8 mouse cellular contexts compared by ENCODE assay signal in the genomic region with DNA sequence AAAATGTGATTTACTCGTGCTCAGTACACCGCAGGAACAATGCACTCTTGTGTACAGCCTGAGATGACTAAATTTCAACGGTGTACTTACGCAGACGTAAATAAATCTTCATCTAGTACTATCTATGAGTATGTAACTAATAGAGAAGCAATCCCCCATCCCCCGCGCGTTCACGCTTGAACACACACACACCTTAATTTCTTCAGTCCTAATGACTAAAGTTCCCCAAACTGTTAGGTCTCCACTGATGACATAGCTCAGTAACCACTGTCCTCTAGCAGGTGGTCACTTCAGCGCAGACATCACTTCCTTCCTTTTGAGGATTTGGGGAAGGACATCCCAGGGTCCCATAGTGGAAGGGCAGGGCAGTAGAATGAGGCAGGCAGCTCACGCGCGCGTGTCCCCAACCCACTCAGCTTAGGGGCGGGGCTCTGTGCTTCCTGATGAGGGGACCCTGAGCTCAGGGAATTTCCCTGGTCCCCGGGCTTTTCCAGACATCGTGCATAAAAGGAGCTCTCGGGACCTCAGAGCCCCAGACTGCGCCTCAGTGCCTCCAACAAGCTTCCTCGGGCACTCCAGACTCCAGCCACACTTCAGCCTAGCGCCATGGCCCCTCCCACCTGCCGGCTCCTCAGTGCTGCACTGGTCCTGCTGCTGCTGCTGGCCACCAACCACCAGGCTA. TPM values are rescaled to one million over a fixed set of nuclear protein-coding genes. Genes with fewer than 3 reads are reported as not detected.
A peak's percentile ranks its signal among the peaks of the same experiment; 100 is the strongest.
DNase-seq lines count a peak whose midpoint lies in the region; ATAC-seq lines count a peak whose summit lies in the region.

A gene (plus strand): TSS at position 533 of the 682 bp plus-strand sequence.

- peaks cover 29% of the 10 kb centered on the region for H3K27me3 ChIP-seq in embryonic facial prominence, embryonic 13.5 days
- peaks cover 3% of the 10 kb centered on the region; the same call in 1 of the 2 replicates for H3K27me3 ChIP-seq in intestine, embryonic 16.5 days (replicated peaks; ENCODE audit: control insufficient read depth, insufficient read depth, low read length)
- H3K27me3 ChIP-seq in midbrain, embryonic 11.5 days (ENCODE audit: control insufficient read depth, insufficient read depth, low read length): peaks cover 6% of the 10 kb centered on the region; the same call in 1 of the 2 replicates

- H3K4me2 ChIP-seq in embryonic facial prominence, embryonic 13.5 days: peak within 1 kb of the TSS; percentile 75
- H3K4me2 ChIP-seq in intestine, embryonic 16.5 days (ENCODE audit: low read depth, low read length): peak within 1 kb of the TSS; percentile 59
- H3K4me2 ChIP-seq in midbrain, embryonic 11.5 days: peak within 1 kb of the TSS; percentile 61

- H3K27ac ChIP-seq in embryonic facial prominence, embryonic 13.5 days: no peak within 1 kb of the TSS
- H3K27ac ChIP-seq in intestine, embryonic 16.5 days (ENCODE audit: low read length): no peak within 1 kb of the TSS
- no peak within 1 kb of the TSS for H3K27ac ChIP-seq in midbrain, embryonic 11.5 days (ENCODE audit: low read depth, low read length)

- ATAC-seq in embryonic facial prominence, embryonic 13.5 days (ENCODE audit: insufficient number of reproducible peaks, insufficient read depth, low FRiP score, low TSS enrichment, low read depth): no peak
- ATAC-seq in intestine, embryonic 16.5 days: peak; percentile 69
- ATAC-seq in midbrain, embryonic 11.5 days (ENCODE audit: low FRiP score): peak; percentile 81

- H3K4me3 ChIP-seq in embryonic facial prominence, embryonic 13.5 days: peak within 1 kb of the TSS; percentile 36
- peak within 1 kb of the TSS; percentile 35 for H3K4me3 ChIP-seq in intestine, embryonic 16.5 days (ENCODE audit: low read length)
- H3K4me3 ChIP-seq in midbrain, embryonic 11.5 days (ENCODE audit: low read depth, low read length): peak within 1 kb of the TSS; percentile 28

- H3K4me1 ChIP-seq in embryonic facial prominence, embryonic 13.5 days: peaks cover 17% of the 10 kb centered on the region
- peaks cover 13% of the 10 kb centered on the region for H3K4me1 ChIP-seq in intestine, embryonic 16.5 days (ENCODE audit: control insufficient read depth, insufficient read depth, low read length)
- H3K4me1 ChIP-seq in midbrain, embryonic 11.5 days (ENCODE audit: control insufficient read depth, insufficient read depth, low read length): peaks cover 3% of the 10 kb centered on the region

- H3K9ac ChIP-seq in embryonic facial prominence, embryonic 13.5 days: no peak within 1 kb of the TSS
- peak within 1 kb of the TSS; percentile 33; the same call in 1 of the 2 replicates for H3K9ac ChIP-seq in intestine, embryonic 16.5 days (ENCODE audit: low read depth, low read length)
- H3K9ac ChIP-seq in midbrain, embryonic 11.5 days (ENCODE audit: low read length): no peak within 1 kb of the TSS

- peak; percentile 96 for DNase-seq in heart, adult 11 months
- DNase-seq in heart, postnatal 14 days: no peak
- DNase-seq in midbrain, embryonic 11.5 days (ENCODE audit: low spot score, missing footprints): peak; percentile 90
- DNase-seq in frontal cortex, postnatal 14 days (ENCODE audit: low spot score in 2 of 2): no peak
- no peak for DNase-seq in right cerebral cortex, adult 18-20 months
- DNase-seq in gastrocnemius, adult 8-10 months (ENCODE audit: low spot score in 2 of 2): no peak

- WGBS in embryonic facial prominence, embryonic 13.5 days: 6% methylated on average over 22 of the region's 22 CpGs
- 8% methylated on average over 22 of the region's 22 CpGs for WGBS in intestine, embryonic 16.5 days
- WGBS in midbrain, embryonic 11.5 days: 8% methylated on average over 22 of the region's 22 CpGs

- H3K9me3 ChIP-seq in embryonic facial prominence, embryonic 13.5 days: no peaks in the 10 kb centered on the region
- H3K9me3 ChIP-seq in intestine, embryonic 16.5 days (ENCODE audit: control insufficient read depth, low read length): no peaks in the 10 kb centered on the region
- H3K9me3 ChIP-seq in midbrain, embryonic 11.5 days (ENCODE audit: control insufficient read depth, low read length): no peaks in the 10 kb centered on the region

- H3K36me3 ChIP-seq in embryonic facial prominence, embryonic 13.5 days: no peaks in the 10 kb centered on the region
- no peaks in the 10 kb centered on the region for H3K36me3 ChIP-seq in intestine, embryonic 16.5 days (ENCODE audit: control insufficient read depth, insufficient read depth, low read length)
- no peaks in the 10 kb centered on the region for H3K36me3 ChIP-seq in midbrain, embryonic 11.5 days (ENCODE audit: control insufficient read depth, insufficient read depth, low read length)

- intact Hi-C loops in heart, postnatal 14 days (cut with DNase I): no loop called here

RNA-seq across cellular contexts. Expression of the gene that starts here (rescaled TPM):
- total RNA-seq in heart, postnatal 14 days (2021): not detected
- 0.23 TPM in 1 of 2 replicates, not detected in the other for polyA plus RNA-seq in embryonic facial prominence, embryonic 13.5 days (2015; fragmentation: Nextera tagmentation; extraction: Ambion mirVana)
- not detected in 2 replicates for polyA plus RNA-seq in intestine, embryonic 16.5 days (2015; fragmentation: Nextera tagmentation; extraction: Ambion mirVana)
- not detected in 2 replicates for polyA plus RNA-seq in midbrain, embryonic 11.5 days (2014; fragmentation: Nextera tagmentation; extraction: Ambion mirVana)
- total RNA-seq in gastrocnemius, adult 8-10 months (2022): not detected

Comparison
In these comparisons a context has a peak if more than half of its experiments do, and no peak if none do; other contexts are left out.
1. Peak in ATAC-seq, H3K4me3 ChIP-seq, H3K9ac ChIP-seq and H3K4me2 ChIP-seq in intestine, embryonic 16.5 days; RNA of the gene not detected or under 1 TPM.
2. Peak in DNase-seq, ATAC-seq, H3K4me3 ChIP-seq and H3K4me2 ChIP-seq in midbrain, embryonic 11.5 days; RNA of the gene not detected or under 1 TPM.